Mouse (Mus musculus): Measurements from ENCODE around the gene Grsf1.

Gene Grsf1

GRCm38 (mm10) chr5:88688583-88689187 lies 12.7 kb upstream of the Grsf1 start:
- DNase-seq (ENCODE audit: low read depth, low spot score): no peak

GRCm38 (mm10) chr5:88687996-88688406 lies 12.0 kb upstream of the Grsf1 start:
- DNase-seq (ENCODE audit: low read depth, low spot score): no peak

GRCm38 (mm10) chr5:88685745-88686299 lies 9.9 kb upstream of the Grsf1 start:
- no peak for DNase-seq (ENCODE audit: low read depth, low spot score)

- DNase-seq (ENCODE audit: low read depth, low spot score): no peak
These were observed 9.3 kb upstream of the Grsf1 start for GRCm38 (mm10) chr5:88685306-88685705.

- DNase-seq (ENCODE audit: low read depth, low spot score): no peak
These were observed 8.3 kb upstream of the Grsf1 start for GRCm38 (mm10) chr5:88684226-88684625.

- no peak for DNase-seq (ENCODE audit: low read depth, low spot score)
These were observed 7.7 kb upstream of the Grsf1 start for GRCm38 (mm10) chr5:88683706-88684105.

- DNase-seq (ENCODE audit: low read depth, low spot score): no peak
These were observed 4.6 kb upstream of the Grsf1 start for GRCm38 (mm10) chr5:88680567-88680966.

GRCm38 (mm10) chr5:88679341-88679740 lies 3.4 kb upstream of the Grsf1 start:
- DNase-seq (ENCODE audit: low read depth, low spot score): no peak

GRCm38 (mm10) chr5:88678929-88679328 lies 3.0 kb upstream of the Grsf1 start:
- no peak for DNase-seq (ENCODE audit: low read depth, low spot score)

GRCm38 (mm10) chr5:88674703-88675442 lies 1.1 kb downstream of the Grsf1 start:
- DNase-seq (ENCODE audit: low read depth, low spot score): no peak

- DNase-seq (ENCODE audit: low read depth, low spot score): no peak
These were observed 12.1 kb downstream of the Grsf1 start for GRCm38 (mm10) chr5:88663875-88664274.

- DNase-seq (ENCODE audit: low read depth, low spot score): no peak
These were observed 12.8 kb downstream of the Grsf1 start for GRCm38 (mm10) chr5:88663151-88663550.

GRCm38 (mm10) chr5:88657868-88658267 lies 18.1 kb downstream of the Grsf1 start:
- DNase-seq (ENCODE audit: low read depth, low spot score): no peak

- no peak for DNase-seq (ENCODE audit: low read depth, low spot score)
These were observed 23.4 kb downstream of the Grsf1 start for GRCm38 (mm10) chr5:88652589-88652988.

GRCm38 (mm10) chr5:88649250-88650173 lies 26.5 kb downstream of the Grsf1 start:
- no peak for DNase-seq (ENCODE audit: low read depth, low spot score)

- DNase-seq (ENCODE audit: low read depth, low spot score): no peak
These were observed 30.6 kb downstream of the Grsf1 start for GRCm38 (mm10) chr5:88645405-88645804.

GRCm38 (mm10) chr5:88644901-88645300 lies 31.1 kb downstream of the Grsf1 start:
- DNase-seq (ENCODE audit: low read depth, low spot score): no peak

- no peak for DNase-seq (ENCODE audit: low read depth, low spot score)
These were observed 32.5 kb downstream of the Grsf1 start for GRCm38 (mm10) chr5:88643491-88643890.

- DNase-seq (ENCODE audit: low read depth, low spot score): no peak
These were observed 33.2 kb downstream of the Grsf1 start for GRCm38 (mm10) chr5:88642786-88643185.

- no peak for DNase-seq (ENCODE audit: low read depth, low spot score)
These were observed 41.9 kb downstream of the Grsf1 start for GRCm38 (mm10) chr5:88634076-88634475.

- DNase-seq (ENCODE audit: low read depth, low spot score): no peak
These were observed 43.5 kb downstream of the Grsf1 start for GRCm38 (mm10) chr5:88632463-88632862.

- DNase-seq (ENCODE audit: low read depth, low spot score): no peak
These were observed 44.4 kb downstream of the Grsf1 start for GRCm38 (mm10) chr5:88631545-88631944.
